ENCODE assay signal across 8 mouse cellular contexts in the genomic region with DNA sequence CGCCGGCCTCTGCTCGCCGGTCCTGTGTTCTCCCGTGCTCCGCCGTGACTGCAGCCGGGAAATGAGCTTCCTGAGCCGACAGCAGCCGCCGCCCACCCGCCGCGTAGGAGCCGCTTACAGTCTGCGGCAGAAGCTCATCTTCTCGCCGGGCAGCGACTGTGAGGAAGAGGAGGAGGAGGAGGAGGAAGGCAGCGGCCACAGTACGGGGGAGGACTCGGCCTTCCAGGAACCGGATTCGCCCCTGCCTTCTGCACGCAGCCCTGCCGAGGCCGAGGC. TPM values are rescaled to one million over a fixed set of nuclear protein-coding genes. Genes with fewer than 3 reads are reported as not detected.
DNase-seq lines count a peak whose midpoint lies in the region; ATAC-seq and TF ChIP-seq lines count a peak whose summit lies in the region.

No protein-coding gene starts in this region.

- no peaks in the 10 kb centered on the region for H3K9me3 ChIP-seq in heart, embryonic 16.5 days (replicated peaks; ENCODE audit: control insufficient read depth, low read length)
- no peaks in the 10 kb centered on the region for H3K9me3 ChIP-seq in CH12.LX (replicated peaks; ENCODE audit: low read length)
- no peaks in the 10 kb centered on the region for H3K9me3 ChIP-seq in limb, embryonic 13.5 days
- no peaks in the 10 kb centered on the region for H3K9me3 ChIP-seq in stomach, embryonic 15.5 days

- H3K36me3 ChIP-seq in heart, embryonic 16.5 days (ENCODE audit: control insufficient read depth, insufficient read depth): peaks cover 8% of the 10 kb centered on the region
- H3K36me3 ChIP-seq in CH12.LX (replicated peaks in 1 of 2; ENCODE audit: control insufficient read depth in 1 of 2, insufficient read depth in 1 of 2, low read length in 1 of 2): peaks cover 5 to 8% of the 10 kb centered on the region in 2 experiments
- H3K36me3 ChIP-seq in limb, embryonic 13.5 days: peaks cover 10% of the 10 kb centered on the region
- H3K36me3 ChIP-seq in stomach, embryonic 15.5 days: no peaks in the 10 kb centered on the region

- TF ChIP-seq EP300 in CH12.LX (IDR thresholded peaks at IDR 0.05; ENCODE audit: low read length): no peak

- no peak for TF ChIP-seq RAD21 in CH12.LX (IDR thresholded peaks at IDR 0.05; ENCODE audit: low read depth, low read length)

- intact Hi-C loops in heart, postnatal 36 days (cut with DNase I): loop anchor here (2.0 to 5.0 kb wide), 3 partner anchors 40 to 155 kb away; no protein-coding TSS in a partner anchor

- H3K27me3 ChIP-seq in heart, embryonic 16.5 days (ENCODE audit: control insufficient read depth, insufficient read depth, low read length): no peaks in the 10 kb centered on the region
- no peaks in the 10 kb centered on the region for H3K27me3 ChIP-seq in CH12.LX (replicated peaks)
- H3K27me3 ChIP-seq in limb, embryonic 13.5 days: no peaks in the 10 kb centered on the region
- no peaks in the 10 kb centered on the region for H3K27me3 ChIP-seq in stomach, embryonic 15.5 days (replicated peaks)

- H3K9ac ChIP-seq in heart, embryonic 16.5 days (ENCODE audit: low read length): peak overlapping the region; percentile 94
- H3K9ac ChIP-seq in CH12.LX (ENCODE audit: insufficient read depth, low read depth): peak overlapping the region; percentile 72
- H3K9ac ChIP-seq in limb, embryonic 13.5 days: peak overlapping the region; percentile 94
- H3K9ac ChIP-seq in stomach, embryonic 15.5 days: peak overlapping the region; percentile 77

- TF ChIP-seq POLR2A in CH12.LX (IDR thresholded peaks at IDR 0.05; ENCODE audit: low read depth, low read length): no peak
- TF ChIP-seq POLR2A in embryonic fibroblast, embryonic 13.5 days (IDR thresholded peaks at IDR 0.05; ENCODE audit: low read depth, low read length): no peak; the same call in 1 of the 2 replicates

- H3K4me1 ChIP-seq in heart, embryonic 16.5 days (ENCODE audit: control insufficient read depth, insufficient read depth, low read length): peaks cover 23% of the 10 kb centered on the region
- H3K4me1 ChIP-seq in CH12.LX (ENCODE audit: control insufficient read depth in 1 of 2, insufficient read depth in 2 of 2): peaks cover 0 to 21% of the 10 kb centered on the region in 2 experiments; a peak in 2 of 4 replicates
- H3K4me1 ChIP-seq in embryonic fibroblast, embryonic 13.5 days (ENCODE audit: control insufficient read depth, insufficient read depth, low read length): peaks cover 6% of the 10 kb centered on the region; the same call in 1 of the 2 replicates
- H3K4me1 ChIP-seq in limb, embryonic 13.5 days: peaks cover 22% of the 10 kb centered on the region
- peaks cover 6% of the 10 kb centered on the region; the same call in 1 of the 2 replicates for H3K4me1 ChIP-seq in stomach, embryonic 15.5 days

- H3K79me2 ChIP-seq in CH12.LX (replicated peaks; ENCODE audit: control insufficient read depth, extremely low read depth, insufficient read depth, poor library complexity, severe bottlenecking): peaks cover 45% of the 10 kb centered on the region

- H3K27ac ChIP-seq in heart, embryonic 16.5 days (ENCODE audit: low read length): peak overlapping the region; percentile 93
- H3K27ac ChIP-seq in CH12.LX (ENCODE audit: insufficient read depth, low read depth): peak overlapping the region; percentile 53
- H3K27ac ChIP-seq in embryonic fibroblast, embryonic 13.5 days (ENCODE audit: insufficient read depth, low read length): peak overlapping the region; percentile 49
- H3K27ac ChIP-seq in limb, embryonic 13.5 days: peak overlapping the region; percentile 95
- H3K27ac ChIP-seq in stomach, embryonic 15.5 days: peak overlapping the region; percentile 96

- DNase-seq in heart, postnatal 36 days: no peak
- no peak for DNase-seq in CH12.LX (ENCODE audit: extremely low read depth)
- DNase-seq in adrenal gland, postnatal 14 days: no peak
- no peak for DNase-seq in embryo, embryonic 9.5 days (ENCODE audit: extremely low spot score)

- H3K4me2 ChIP-seq in heart, embryonic 16.5 days (ENCODE audit: low read depth, low read length): peak overlapping the region; percentile 69
- H3K4me2 ChIP-seq in CH12.LX (ENCODE audit: insufficient read depth, low read depth, poor library complexity, severe bottlenecking): peak overlapping the region; percentile 8; the same call in 1 of the 2 replicates
- peak overlapping the region; percentile 70 for H3K4me2 ChIP-seq in limb, embryonic 13.5 days (replicated peaks)
- peak overlapping the region; percentile 73 for H3K4me2 ChIP-seq in stomach, embryonic 15.5 days

- in situ Hi-C loops in CH12.LX (cut with MboI; ENCODE audit: low pct_ligation_motif_present, low pct_unique_long_range_greater_than_20kb, low sequenced_read_pairs): no loop called here

- no peak for ATAC-seq in heart, embryonic 16.5 days (replicated peaks; ENCODE audit: extremely low read depth, insufficient read depth, low FRiP score)
- no peak for ATAC-seq in limb, embryonic 13.5 days (ENCODE audit: low FRiP score, low read depth)
- no peak for ATAC-seq in stomach, embryonic 15.5 days (ENCODE audit: insufficient read depth, low FRiP score, low read depth)

- dilution Hi-C loops in CH12.LX (cut with MboI; ENCODE audit: extremely low pct_ligation_motif_present, extremely low pct_unique_long_range_greater_than_20kb, low sequenced_read_pairs): no loop called here

- TF ChIP-seq CTCF in CH12.LX (conservative IDR thresholded peaks at IDR 0.05 in 1 of 2, IDR thresholded peaks at IDR 0.05 in 1 of 2; ENCODE audit: low read depth in 2 of 2, low read length in 2 of 2): no peak
- no peak for TF ChIP-seq CTCF in embryonic fibroblast, embryonic 13.5 days (IDR thresholded peaks at IDR 0.05; ENCODE audit: borderline replicate concordance, insufficient read depth, low read length)

- under 1% methylated on average over 26 of the region's 27 CpGs for WGBS in heart, embryonic 16.5 days
- WGBS in limb, embryonic 13.5 days: 0% methylated on average over 24 of the region's 27 CpGs
- under 1% methylated on average over 27 of the region's 27 CpGs for WGBS in stomach, embryonic 15.5 days

- H3K4me3 ChIP-seq in heart, embryonic 16.5 days (ENCODE audit: low read length): peak overlapping the region; percentile 76
- H3K4me3 ChIP-seq in CH12.LX (replicated peaks in 1 of 3; ENCODE audit: low read depth in 2 of 3, low read length in 2 of 3, poor library complexity in 1 of 3): peak overlapping the region; percentile 89 to 97 (median 96)
- H3K4me3 ChIP-seq in embryonic fibroblast, embryonic 13.5 days (ENCODE audit: insufficient read depth, low read length): peak overlapping the region; percentile 91
- peak overlapping the region; percentile 97 for H3K4me3 ChIP-seq in limb, embryonic 13.5 days
- peak overlapping the region; percentile 91 for H3K4me3 ChIP-seq in stomach, embryonic 15.5 days (replicated peaks)

TF ChIP-seq in CH12.LX, 34 proteins besides CTCF, POLR2A, EP300 and RAD21:
- TF ChIP-seq E2F4 (IDR thresholded peaks at IDR 0.05; ENCODE audit: insufficient replicate concordance, low read depth, low read length): no peak
- no peak for TF ChIP-seq USF1 (IDR thresholded peaks at IDR 0.05; ENCODE audit: low read depth, low read length)
- no peak for TF ChIP-seq CHD2 (IDR thresholded peaks at IDR 0.05; ENCODE audit: low read length)
- no peak for TF ChIP-seq NRF1 (IDR thresholded peaks at IDR 0.05; ENCODE audit: low read depth, low read length)
- peak; percentile 18; the same call in 1 of the 2 replicates for TF ChIP-seq NELFE (IDR thresholded peaks at IDR 0.05; ENCODE audit: low read depth, low read length)
- TF ChIP-seq KAT2A (IDR thresholded peaks at IDR 0.05; ENCODE audit: insufficient replicate concordance, low read length): no peak
TF ChIP-seq in CH12.LX: peak in this region for 1.

RNA-seq across cellular contexts. Expression of a gene that starts 0.4 kb away (rescaled TPM):
- 20.8 and 20.9 TPM in 2 replicates for polyA plus RNA-seq in heart, embryonic 16.5 days (2015; fragmentation: Nextera tagmentation; extraction: Ambion mirVana)
- 1 to 10 TPM; 9.2 to 9.8 TPM for total RNA-seq in heart, postnatal 36 days (2021)
- total RNA-seq in CH12.LX (2012; rRNA removed) (10.1 and 12.3 TPM in 2 replicates), CH12.LX (2014; rRNA removed) (12.2 and 14.2 TPM in 2 replicates)
- 26.9 and 30.3 TPM in 2 replicates for polyA plus RNA-seq in CH12.LX (2012; ENCODE audit: insufficient read length, low read depth)
- polyA plus RNA-seq in embryonic fibroblast, embryonic 13.5 days (2011; ENCODE audit: insufficient read length, low read depth, missing spikeins): 18.5 and 21.6 TPM in 2 replicates
- polyA plus RNA-seq in limb, embryonic 13.5 days (2015; fragmentation: Nextera tagmentation; extraction: Ambion mirVana): 22.6 and 22.8 TPM in 2 replicates
- 30.1 and 34.7 TPM in 2 replicates for polyA plus RNA-seq in stomach, embryonic 15.5 days (2015; fragmentation: Nextera tagmentation; extraction: Ambion mirVana)
- total RNA-seq in adrenal gland, postnatal 14 days (2021): 13.8 and 15.3 TPM in 2 replicates

Comparison
In these comparisons a context has a peak if more than half of its experiments do, and no peak if none do; other contexts are left out.
1. H3K4me2 ChIP-seq: peak in every context shown above with its lines; median percentile 73 in stomach, embryonic 15.5 days; 70 in limb, embryonic 13.5 days; 69 in heart, embryonic 16.5 days; 8 in CH12.LX.